Mouse (Mus musculus) cerebellum, adult 8-10 months (tissue): ENCODE data around the gene Kif2c.

Experiments used
- DNase-seq: peaks from one replicate; pipeline ENCODE4 v3.0.0; 2022

Kif2c gene

GRCm38 (mm10) chr4:117113237-117113636, 69.2 kb downstream of the Kif2c start:
- no peak for DNase-seq

DNA sequence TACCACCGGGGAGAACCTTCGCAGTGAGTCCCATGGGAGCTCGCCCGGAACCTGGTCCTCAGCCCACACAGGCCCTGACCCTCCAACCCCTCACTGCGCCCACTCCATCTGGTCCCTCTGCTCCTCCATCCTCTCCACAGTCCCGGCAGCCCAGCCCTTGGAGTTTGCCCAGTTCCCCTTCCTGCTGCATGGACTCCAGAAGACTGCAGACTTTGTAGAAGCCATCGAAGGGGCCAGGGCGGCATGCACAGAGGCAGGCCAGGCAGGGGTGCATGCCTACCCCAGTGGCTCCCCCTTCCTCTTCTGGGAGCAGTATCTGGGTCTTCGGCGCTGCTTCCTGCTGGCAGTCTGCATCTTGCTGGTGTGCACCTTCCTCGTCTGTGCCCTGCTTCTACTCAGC, 71.5 kb downstream of the Kif2c start:
- no peak for DNase-seq

DNA sequence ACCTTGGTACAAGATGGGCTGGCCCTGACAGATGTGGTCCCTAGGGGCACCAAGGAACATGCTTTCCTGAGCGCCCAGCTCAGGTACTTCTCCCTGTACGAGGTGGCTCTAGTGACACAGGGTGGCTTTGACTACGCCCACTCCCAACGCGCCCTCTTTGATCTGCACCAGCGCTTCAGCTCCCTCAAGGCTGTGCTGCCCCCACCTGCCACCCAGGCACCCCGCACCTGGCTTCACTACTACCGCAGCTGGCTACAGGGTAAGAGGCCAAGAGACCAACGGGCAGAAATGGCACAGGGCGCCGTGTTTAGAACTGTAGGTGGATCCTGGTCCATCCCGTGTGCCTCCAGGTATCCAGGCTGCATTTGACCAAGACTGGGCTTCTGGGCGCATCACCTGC, 72.2 kb downstream of the Kif2c start:
- no peak for DNase-seq
